In the genomic region with DNA sequence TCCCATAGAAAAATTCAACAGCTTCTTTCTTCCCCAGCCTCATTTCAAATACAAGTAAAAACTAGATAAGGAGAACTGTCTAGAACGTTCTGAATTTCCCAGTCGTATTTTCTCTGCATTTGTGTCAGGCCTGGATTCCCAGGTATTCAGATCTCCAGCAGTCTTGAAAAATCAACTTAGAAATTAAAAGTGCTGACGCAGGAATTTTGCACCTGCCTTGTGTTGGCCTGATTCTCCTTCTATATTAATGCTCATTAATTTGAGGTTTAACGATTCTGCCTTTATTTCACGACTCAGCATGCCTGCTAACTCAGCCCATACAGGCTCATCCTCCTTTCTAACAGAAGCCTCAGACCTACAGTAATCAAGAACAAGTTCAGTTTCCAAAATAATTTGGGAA, we compare ENCODE assay signal across 25 mouse cellular contexts. TPM values are rescaled to one million over a fixed set of nuclear protein-coding genes. Genes with fewer than 3 reads are reported as not detected.
"Had no signal": no experiment of that assay in that cellular context is flagged by ENCODE, and none has a peak within 500 bp of the region (broad histone marks: within the 10 kb centered on the region; RNA-seq: fewer than 3 reads in every experiment).

No protein-coding gene starts in this region.

- H3K9me3 ChIP-seq: neural tube, embryonic 13.5 days; neural tube, embryonic 15.5 days; stomach, embryonic 15.5 days had no signal

- H3K36me3 ChIP-seq: neural tube, embryonic 13.5 days; neural tube, embryonic 15.5 days; stomach, embryonic 15.5 days had no signal

- DNase-seq: retina, postnatal 1 day; right cerebral cortex, adult 18-20 months; right cerebral cortex, postnatal 14 days; right cerebral cortex, postnatal 25 days; right cerebral cortex, postnatal 4 days; spleen, adult 18-20 months; thymus, adult 18-20 months; thymus, adult 2 months; thymus, postnatal 14 days; thymus, postnatal 25 days; thymus, postnatal 36 days; thymus, postnatal 4 days had no signal

- H3K4me3 ChIP-seq: neural tube, embryonic 13.5 days; neural tube, embryonic 15.5 days; stomach, embryonic 15.5 days had no signal

- H3K27ac ChIP-seq: neural tube, embryonic 13.5 days; neural tube, embryonic 15.5 days; stomach, embryonic 15.5 days; stomach, postnatal 0 days had no signal

- H3K9ac ChIP-seq: neural tube, embryonic 13.5 days; neural tube, embryonic 15.5 days; stomach, embryonic 15.5 days had no signal

- H3K27me3 ChIP-seq: neural tube, embryonic 13.5 days; neural tube, embryonic 15.5 days; stomach, embryonic 15.5 days had no signal

- H3K4me1 ChIP-seq: neural tube, embryonic 13.5 days; stomach, embryonic 15.5 days had no signal

- H3K4me2 ChIP-seq: neural tube, embryonic 13.5 days; neural tube, embryonic 15.5 days; stomach, embryonic 15.5 days had no signal

RNA-seq across cellular contexts. Expression of a gene that starts 43.6 kb away (rescaled TPM):
- total RNA-seq: neutrophil, adult 5-6 weeks had no signal
- polyA plus RNA-seq: neural tube, embryonic 13.5 days; neural tube, embryonic 14.5 days; neural tube, embryonic 15.5 days; small intestine, adult 2 months; spleen, adult 2 months; stomach, embryonic 14.5 days; stomach, embryonic 15.5 days; stomach, embryonic 16.5 days; stomach, postnatal 0 days; testis, adult 2 months; thymus, adult 2 months; thymus, postnatal 0 days; urinary bladder, adult 2 months had no signal
